In the genomic region with DNA sequence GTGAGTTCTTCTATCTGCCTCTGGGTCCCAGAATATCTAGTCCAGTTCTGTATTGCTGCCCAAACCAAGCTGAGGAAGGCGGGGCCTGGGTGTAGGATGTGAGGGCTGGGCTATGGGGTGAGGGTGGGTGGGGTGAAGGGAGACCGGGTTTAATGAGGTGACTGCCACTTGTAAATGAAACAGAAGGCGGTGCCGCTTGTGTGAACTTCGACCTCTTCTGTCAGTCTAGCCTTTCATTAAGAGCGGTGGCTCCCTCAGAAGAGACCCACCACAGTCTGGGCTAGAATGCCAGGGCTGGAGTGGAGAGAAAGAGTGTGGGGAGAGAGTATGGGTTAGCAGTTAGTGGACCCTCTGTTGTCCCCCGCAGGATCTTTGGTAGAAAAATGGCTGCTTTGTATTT, we compare ENCODE assay signal across 16 mouse cellular contexts. TPM values are rescaled to one million over a fixed set of nuclear protein-coding genes. Genes with fewer than 3 reads are reported as not detected.
DNase-seq lines count a peak whose midpoint lies in the region; ATAC-seq lines count a peak whose summit lies in the region.
"Had no signal": no experiment of that assay in that cellular context is flagged by ENCODE, and none has a peak within 500 bp of the region (broad histone marks: within the 10 kb centered on the region; RNA-seq: fewer than 3 reads in every experiment).

No protein-coding gene starts in this region.

- 0 out of 2 replicates have a peak, but pooled peaks have one; percentile 29 for ATAC-seq in neural tube, embryonic 12.5 days (ENCODE audit: low FRiP score, low read depth)
- no peak for ATAC-seq in neural tube, embryonic 15.5 days (ENCODE audit: low FRiP score)
- peak; percentile 63; the same call in 1 of the 2 replicates for ATAC-seq in limb, embryonic 12.5 days (ENCODE audit: insufficient number of reproducible peaks, insufficient read depth, low FRiP score, low TSS enrichment, low read depth)
- ATAC-seq: liver, postnatal 0 days had no signal

- no peak overlapping the region for H3K27ac ChIP-seq in neural tube, embryonic 12.5 days
- no peak overlapping the region for H3K27ac ChIP-seq in neural tube, embryonic 15.5 days (replicated peaks)
- no peak overlapping the region for H3K27ac ChIP-seq in limb, embryonic 12.5 days
- H3K27ac ChIP-seq: heart, adult 2 months; limb, embryonic 13.5 days had no signal

- no peaks in the 10 kb centered on the region for H3K36me3 ChIP-seq in neural tube, embryonic 12.5 days
- H3K36me3 ChIP-seq in neural tube, embryonic 15.5 days, result no peaks in the 10 kb centered on the region
- no peaks in the 10 kb centered on the region for H3K36me3 ChIP-seq in limb, embryonic 12.5 days
- H3K36me3 ChIP-seq: limb, embryonic 13.5 days had no signal

- WGBS in neural tube, embryonic 12.5 days, result 15% methylated on average over 7 of the region's 7 CpGs
- WGBS in neural tube, embryonic 15.5 days, result 22% methylated on average over 7 of the region's 7 CpGs
- 15% methylated on average over 7 of the region's 7 CpGs for WGBS in limb, embryonic 12.5 days

- no peaks in the 10 kb centered on the region for H3K4me1 ChIP-seq in neural tube, embryonic 12.5 days
- no peaks in the 10 kb centered on the region for H3K4me1 ChIP-seq in neural tube, embryonic 15.5 days
- peaks cover 29% of the 10 kb centered on the region for H3K4me1 ChIP-seq in limb, embryonic 12.5 days (replicated peaks)

- no peak overlapping the region for H3K9ac ChIP-seq in neural tube, embryonic 12.5 days
- no peak overlapping the region for H3K9ac ChIP-seq in neural tube, embryonic 15.5 days (replicated peaks)
- no peak overlapping the region for H3K9ac ChIP-seq in limb, embryonic 12.5 days (replicated peaks)
- H3K9ac ChIP-seq: limb, embryonic 13.5 days; liver, postnatal 0 days had no signal

- no peaks in the 10 kb centered on the region for H3K9me3 ChIP-seq in neural tube, embryonic 12.5 days
- H3K9me3 ChIP-seq in neural tube, embryonic 15.5 days (replicated peaks), result no peaks in the 10 kb centered on the region
- no peaks in the 10 kb centered on the region for H3K9me3 ChIP-seq in limb, embryonic 12.5 days
- H3K9me3 ChIP-seq: limb, embryonic 13.5 days had no signal

- H3K4me2 ChIP-seq in neural tube, embryonic 12.5 days (replicated peaks), result no peak overlapping the region
- H3K4me2 ChIP-seq in neural tube, embryonic 15.5 days, result no peak overlapping the region
- no peak overlapping the region for H3K4me2 ChIP-seq in limb, embryonic 12.5 days
- H3K4me2 ChIP-seq: limb, embryonic 13.5 days had no signal

- H3K27me3 ChIP-seq in neural tube, embryonic 12.5 days (replicated peaks), result peaks cover 13% of the 10 kb centered on the region
- H3K27me3 ChIP-seq in neural tube, embryonic 15.5 days (replicated peaks), result peaks cover 36% of the 10 kb centered on the region
- H3K27me3 ChIP-seq in limb, embryonic 12.5 days, result no peaks in the 10 kb centered on the region
- H3K27me3 ChIP-seq: limb, embryonic 13.5 days had no signal

- DNase-seq in heart, adult 11 months, result peak; percentile 83
- DNase-seq in heart, adult 8-10 months (ENCODE audit: low spot score), result no peak
- DNase-seq in layer of hippocampus, adult 9-11 months, result no peak
- DNase-seq in adrenal gland, postnatal 10 days, result no peak
- DNase-seq in lung, postnatal 14 days, result no peak
- DNase-seq: B cell, adult 2 months; cerebellum, adult 8-10 months; heart, adult 2 months; heart, postnatal 14 days; kidney, adult 9 months; liver, postnatal 0 days; spleen, adult 18-20 months had no signal

- no peak overlapping the region for H3K4me3 ChIP-seq in neural tube, embryonic 12.5 days
- no peak overlapping the region for H3K4me3 ChIP-seq in neural tube, embryonic 15.5 days (replicated peaks)
- H3K4me3 ChIP-seq in limb, embryonic 12.5 days (replicated peaks), result no peak overlapping the region
- H3K4me3 ChIP-seq: heart, adult 2 months; limb, embryonic 13.5 days had no signal

RNA-seq across cellular contexts. Expression of gene Rpusd4, which starts 22.3 kb away (rescaled TPM):
- total RNA-seq in heart, adult 8-10 months (2022), result 10 to 100 TPM; 12.7 to 14.5 (median 13.7) TPM
- polyA plus RNA-seq in neural tube, embryonic 12.5 days (2016; fragmentation: Nextera tagmentation; extraction: Ambion mirVana), result 24.4 and 25.1 TPM in 2 replicates
- polyA plus RNA-seq in neural tube, embryonic 15.5 days (2015; fragmentation: Nextera tagmentation; extraction: Ambion mirVana), result 17.9 and 19.4 TPM in 2 replicates
- polyA plus RNA-seq in limb, embryonic 12.5 days (2016; fragmentation: Nextera tagmentation; extraction: Ambion mirVana), result 34.2 and 34.3 TPM in 2 replicates
- 10 to 100 TPM; 15.3 to 17.1 TPM for total RNA-seq in adrenal gland, postnatal 10 days (2021)

RNA-seq across cellular contexts. Expression of gene Fam118b, which starts 22.4 kb away (rescaled TPM):
- 10 to 100 TPM; 13.6 to 17.4 (median 14.5) TPM for total RNA-seq in heart, adult 8-10 months (2022)
- 68.3 and 68.4 TPM in 2 replicates for polyA plus RNA-seq in neural tube, embryonic 12.5 days (2016; fragmentation: Nextera tagmentation; extraction: Ambion mirVana)
- 47.5 and 48.8 TPM in 2 replicates for polyA plus RNA-seq in neural tube, embryonic 15.5 days (2015; fragmentation: Nextera tagmentation; extraction: Ambion mirVana)
- 52.7 and 55.6 TPM in 2 replicates for polyA plus RNA-seq in limb, embryonic 12.5 days (2016; fragmentation: Nextera tagmentation; extraction: Ambion mirVana)
- 10 to 100 TPM; 11.3 TPM for total RNA-seq in adrenal gland, postnatal 10 days (2021)
